Mouse (Mus musculus) kidney, adult 18-20 months (tissue): ENCODE measurements around the gene Hao2.

Source experiments
- DNase-seq: peaks from one replicate; pipeline ENCODE4 v3.0.0; 2021

Hao2 gene

DNA sequence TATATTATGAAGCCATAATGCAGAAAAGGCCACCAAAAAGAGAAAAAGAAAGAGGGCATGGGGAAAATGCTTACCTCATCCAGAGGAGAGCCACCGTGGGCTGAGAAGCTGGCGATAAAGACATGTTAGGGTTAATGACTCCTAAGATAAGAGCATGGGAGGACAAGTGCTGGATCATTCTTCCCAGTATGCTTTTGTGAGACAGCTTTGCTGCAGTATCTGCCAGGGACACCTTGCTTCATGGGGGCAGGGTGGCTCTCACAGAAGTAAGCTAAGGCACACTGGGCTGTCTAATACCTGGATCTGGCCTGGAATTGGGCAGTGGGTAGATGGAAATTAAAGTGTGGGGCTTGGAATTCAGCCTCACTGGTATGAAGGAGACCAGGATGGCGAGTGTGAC, 37.9 kb downstream of the Hao2 start:
- no peak for DNase-seq

DNA sequence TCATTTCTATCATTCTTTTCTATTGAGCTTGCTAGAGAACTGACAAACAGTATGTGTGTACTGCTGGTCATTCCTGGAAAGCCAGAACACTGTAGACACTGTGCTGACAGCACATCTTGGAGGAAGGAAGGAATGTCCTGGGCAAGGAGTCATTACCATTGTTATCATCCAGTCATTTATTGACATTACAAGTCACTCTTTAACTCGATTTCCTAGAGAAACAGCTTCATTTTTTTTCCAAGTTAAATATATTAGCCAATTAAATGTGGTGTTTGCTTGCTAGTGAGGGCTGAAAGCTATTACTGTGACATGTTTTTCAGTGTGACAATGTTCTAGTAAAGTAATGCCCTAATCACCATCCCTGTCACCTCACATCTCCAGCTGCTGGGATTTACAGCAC, 39.4 kb downstream of the Hao2 start:
- no peak for DNase-seq

DNA sequence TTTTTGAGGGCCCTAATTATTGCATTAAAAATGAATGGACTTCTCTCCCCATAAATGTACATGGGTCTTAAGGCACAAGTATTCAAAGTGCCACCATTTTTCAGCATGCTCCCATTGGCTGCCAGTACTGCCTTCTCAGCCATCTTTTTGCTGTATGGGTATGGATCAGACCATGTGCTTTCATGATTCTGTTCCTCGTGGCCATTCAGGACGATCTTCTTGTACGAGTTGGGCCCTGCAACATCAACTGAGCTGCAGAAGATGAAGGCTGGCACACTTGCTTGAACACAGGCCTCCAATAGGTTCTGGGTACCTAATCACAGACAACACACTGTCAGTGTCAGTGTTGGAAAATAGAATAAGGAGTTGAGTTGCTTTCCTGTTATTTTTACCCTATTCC, 40.0 kb downstream of the Hao2 start:
- DNase-seq: no peak

DNA sequence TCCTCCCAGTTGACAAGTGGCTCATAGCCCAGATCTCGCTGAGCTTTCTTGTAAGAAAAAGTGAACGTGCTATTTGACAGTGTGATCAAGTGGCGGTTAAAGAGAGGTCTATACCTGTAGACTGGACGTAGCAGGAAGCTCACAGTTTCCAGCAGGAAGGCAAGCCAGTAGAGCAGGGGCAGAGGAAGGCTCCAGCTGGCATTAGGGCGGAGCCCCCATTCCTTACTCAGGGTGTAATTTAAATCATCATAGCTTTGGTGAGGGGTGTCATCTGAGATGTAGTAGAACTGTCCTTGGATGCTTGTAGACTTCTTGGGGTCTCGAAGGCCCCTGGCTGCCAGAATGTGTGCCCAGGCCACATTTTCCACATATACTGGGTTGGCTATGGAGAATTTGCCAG, 40.4 kb downstream of the Hao2 start:
- DNase-seq: no peak

DNA sequence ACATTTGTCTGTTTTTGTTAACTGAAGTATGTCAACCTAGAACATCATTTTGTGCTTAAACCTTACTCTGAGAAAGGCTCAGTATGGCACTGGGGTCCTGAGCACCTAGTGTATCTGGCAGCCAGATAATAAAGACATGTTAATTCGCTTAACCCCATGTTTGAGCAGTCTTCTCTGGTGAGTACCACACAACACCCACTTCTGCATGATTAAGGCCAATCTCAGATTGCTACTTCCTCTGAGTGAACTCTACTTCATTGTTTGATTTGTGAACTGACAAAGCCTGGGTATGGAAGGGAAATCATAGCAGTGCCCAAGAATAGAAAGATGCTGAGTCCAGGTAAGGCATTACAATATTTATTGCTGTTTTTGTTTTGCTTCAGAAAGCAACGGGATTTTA, 41.2 kb downstream of the Hao2 start:
- no peak for DNase-seq

DNA sequence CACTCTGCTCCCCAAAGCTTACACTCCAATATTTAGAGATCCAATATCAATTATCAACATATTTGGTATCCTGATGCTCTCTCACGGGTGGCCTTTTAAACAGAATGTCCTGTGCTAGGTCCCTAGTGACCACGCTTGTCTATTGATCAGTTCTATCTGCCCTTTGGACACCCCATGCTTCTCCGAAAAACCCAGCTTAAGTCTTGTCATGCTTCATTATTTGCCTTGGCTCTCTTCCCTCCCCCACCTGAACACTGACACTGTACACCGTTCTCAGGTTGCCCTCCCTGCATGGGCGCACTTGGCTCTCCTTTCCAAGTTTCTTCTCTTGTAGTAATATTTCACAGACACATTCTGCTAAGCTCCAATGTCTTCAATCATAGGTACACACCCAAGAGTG, 42.8 kb downstream of the Hao2 start:
- DNase-seq: no peak

DNA sequence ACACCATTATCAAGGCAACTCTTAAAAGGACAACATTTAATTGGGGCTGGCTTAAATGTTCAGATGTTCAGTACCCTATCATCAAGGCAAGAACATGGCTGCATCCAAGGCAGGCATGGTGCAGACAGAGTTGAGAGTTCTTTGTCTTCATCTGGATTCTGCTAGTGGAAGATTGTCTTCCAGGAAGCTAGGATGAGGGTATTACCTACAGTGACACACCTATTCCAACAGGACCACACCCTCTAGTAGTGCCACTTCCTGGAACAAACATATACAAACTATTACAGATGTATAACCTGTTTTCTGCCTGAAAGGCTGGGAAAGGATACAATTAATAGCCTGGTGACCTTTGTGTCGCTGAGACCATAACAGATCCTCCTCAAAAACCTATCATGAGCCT, 44.1 kb downstream of the Hao2 start:
- DNase-seq: no peak
